Mouse (Mus musculus): Measurements from ENCODE around the gene Ptpra.
"Not testable (repeated sequence)": the region's sequence is repeated elsewhere in the genome, so short reads cannot be mapped to it uniquely, and the experiment has no call there.

The Ptpra gene

DNA sequence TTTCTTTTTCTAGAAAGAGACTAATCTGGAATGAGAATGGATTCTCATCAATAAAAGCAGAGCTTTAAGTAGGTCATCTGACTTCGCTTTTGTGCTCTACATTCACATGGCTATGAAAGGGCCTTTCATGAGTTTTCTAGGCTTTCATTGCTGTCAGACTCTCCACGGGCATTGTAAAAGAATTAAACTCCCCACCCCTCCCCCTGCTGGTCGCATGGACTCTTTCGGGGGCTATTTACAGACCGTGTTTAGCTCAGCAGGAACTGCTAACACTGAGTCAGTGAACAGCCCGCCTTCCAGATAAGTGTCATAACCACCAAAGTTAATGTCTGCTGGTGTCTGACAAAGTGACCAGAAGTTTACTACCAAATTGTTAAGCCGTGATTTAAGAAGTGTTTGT lies 41.5 kb downstream of the Ptpra start:
- DNase-seq = peak; percentile 50

DNA sequence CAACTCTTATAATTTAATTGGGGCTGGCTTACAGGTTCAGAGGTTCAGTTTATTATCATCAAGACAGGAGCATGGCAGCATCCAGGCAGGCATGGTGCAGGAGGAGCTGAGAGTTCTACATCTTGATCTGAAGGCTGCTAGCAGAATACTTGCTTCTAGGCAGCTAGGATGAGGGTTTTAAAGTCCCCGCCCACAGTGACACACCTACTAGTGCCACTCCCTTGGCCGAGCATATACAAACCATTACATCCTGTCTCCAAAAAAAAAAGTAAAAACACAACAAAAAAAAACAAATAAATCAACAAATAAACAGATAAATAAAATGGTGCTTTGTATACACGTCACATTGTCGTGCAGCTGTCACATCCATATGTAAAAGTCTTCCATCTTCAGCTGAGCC lies 45.0 kb downstream of the Ptpra start:
- DNase-seq = not testable (repeated sequence)

DNA sequence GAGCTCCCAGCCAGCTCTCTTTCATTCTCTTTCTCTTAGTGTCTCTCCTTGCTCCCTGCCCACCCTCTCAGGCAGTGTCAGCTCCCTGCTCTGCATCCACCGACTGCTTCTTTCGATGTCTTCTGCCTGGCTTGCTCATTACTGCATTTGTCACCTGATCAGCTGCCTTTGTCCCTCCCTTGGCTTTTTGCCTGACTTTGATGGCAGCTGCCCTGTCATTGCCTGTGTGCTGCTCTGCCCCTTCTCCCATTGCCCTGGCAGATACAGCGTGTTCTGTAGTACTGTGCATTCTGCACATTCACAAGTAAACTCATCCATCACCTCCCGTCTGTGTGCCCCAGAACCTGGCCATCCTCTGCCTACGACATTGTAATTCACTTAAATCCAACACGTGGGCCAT lies 46.0 kb downstream of the Ptpra start:
- peak; percentile 79 for DNase-seq

DNA sequence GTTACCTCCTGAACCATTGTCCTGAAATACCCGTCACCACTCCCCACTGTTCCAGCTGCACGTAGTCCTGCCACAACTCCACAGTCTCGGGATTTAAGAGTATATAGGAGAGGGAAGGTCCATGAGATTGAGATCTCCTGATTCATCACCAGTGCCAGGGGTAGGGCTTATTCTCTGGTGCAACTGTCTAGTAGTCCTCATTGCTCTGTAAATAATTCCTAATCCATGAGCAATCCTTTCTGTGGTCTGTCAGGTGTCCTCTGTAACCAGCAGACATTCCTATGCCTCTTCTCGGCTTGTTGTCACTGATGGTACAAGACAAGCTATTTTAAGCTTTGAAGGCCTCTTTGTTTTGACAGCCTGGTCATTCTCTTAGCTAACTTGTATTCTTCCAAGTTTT lies 46.9 kb downstream of the Ptpra start:
- DNase-seq = no peak

DNA sequence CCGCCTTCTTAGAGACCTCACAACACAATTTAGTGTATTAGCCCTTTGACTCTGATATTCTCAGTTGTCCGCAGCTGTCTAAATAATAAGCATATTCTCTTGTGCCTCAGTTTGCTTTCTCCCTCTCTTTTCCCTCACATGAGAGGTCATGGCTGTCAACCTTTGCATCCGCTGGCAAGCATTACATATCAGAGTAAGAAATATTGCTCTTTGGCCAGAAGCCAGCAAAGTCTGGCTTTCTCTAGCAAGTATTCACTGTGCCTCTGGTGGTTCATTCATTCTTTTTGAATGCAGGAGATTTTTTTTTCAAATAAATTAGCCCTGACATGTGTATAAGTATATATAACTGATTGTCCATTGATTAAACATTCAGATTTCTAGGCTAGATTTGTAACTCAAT lies 49.5 kb downstream of the Ptpra start:
- no peak for DNase-seq

DNA sequence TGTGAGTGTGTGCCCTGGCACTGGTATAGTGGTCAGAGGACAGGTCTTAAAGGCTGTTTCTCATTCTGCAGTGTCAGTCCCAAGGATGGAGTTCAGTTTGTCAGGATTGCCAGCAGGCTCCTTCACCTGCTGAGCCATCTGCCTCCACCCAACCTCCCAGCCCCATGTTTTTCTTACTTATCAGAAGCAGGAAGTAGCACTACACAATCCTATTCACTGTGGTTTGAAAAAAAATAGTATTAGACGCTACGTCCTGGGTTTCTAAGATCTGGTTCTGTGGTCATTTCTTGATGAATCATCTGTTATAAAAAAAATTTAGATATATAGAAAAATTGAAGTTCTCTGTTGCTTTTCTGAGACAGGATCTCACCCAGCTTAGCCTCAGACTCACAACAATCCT lies 51.5 kb downstream of the Ptpra start:
- DNase-seq = no peak

DNA sequence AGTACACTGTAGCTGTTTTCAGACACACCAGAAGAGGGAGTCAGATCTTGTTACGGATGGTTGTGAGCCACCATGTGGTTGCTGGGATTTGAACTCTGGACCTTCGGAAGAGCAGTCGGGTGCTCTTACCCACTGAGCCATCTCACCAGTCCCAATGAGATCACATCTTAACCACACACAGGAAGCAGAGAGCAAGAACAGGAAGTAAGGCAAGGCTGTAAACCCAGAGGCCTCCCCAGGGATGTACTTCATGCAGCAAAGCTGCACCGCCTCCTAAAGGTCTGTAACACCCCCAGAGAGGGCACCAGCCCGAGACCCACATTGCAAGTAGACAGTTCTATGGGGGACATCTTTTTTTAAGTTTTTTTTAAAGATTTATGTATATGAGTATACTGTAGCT lies 61.5 kb downstream of the Ptpra start:
- not testable (repeated sequence) for DNase-seq

DNA sequence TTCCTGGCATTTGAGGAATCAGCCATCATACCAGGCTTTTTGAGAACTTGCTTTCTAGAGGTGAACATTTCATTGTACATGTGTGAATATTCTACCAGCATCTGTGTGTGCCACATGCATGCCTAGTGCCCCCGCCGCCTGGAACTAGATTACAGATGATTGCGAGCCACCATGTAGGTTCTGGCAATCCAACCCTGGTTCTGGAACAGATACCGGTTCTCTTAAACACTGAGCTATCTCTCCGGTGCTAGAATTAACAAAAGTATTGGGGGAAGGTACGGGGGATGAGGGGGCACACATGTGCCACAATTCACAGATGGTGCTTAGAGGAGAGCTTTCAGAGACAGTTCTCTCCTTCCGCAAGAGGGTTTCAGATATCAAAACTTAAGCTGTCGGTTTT lies 63.8 kb downstream of the Ptpra start:
- DNase-seq = no peak

DNA sequence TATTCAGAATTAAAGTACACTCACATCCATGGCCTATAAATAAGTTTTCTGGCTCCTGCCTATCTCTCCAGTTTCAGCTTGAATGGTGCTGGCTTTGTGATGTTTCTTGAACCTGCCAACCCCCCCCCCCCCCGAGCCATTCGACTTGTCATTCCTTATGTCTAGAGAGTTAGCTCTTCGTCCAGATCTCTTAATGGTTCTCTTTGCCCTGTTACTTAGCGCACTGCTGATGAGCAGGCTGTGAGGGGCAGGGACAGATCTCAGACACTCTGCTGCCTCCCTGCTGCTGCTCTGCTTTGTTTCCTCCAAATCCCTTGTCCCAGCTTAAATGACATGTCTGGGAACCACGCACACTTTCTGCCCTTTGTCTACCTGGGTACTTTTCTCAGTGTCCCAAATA lies 65.7 kb downstream of the Ptpra start:
- no peak for DNase-seq

DNA sequence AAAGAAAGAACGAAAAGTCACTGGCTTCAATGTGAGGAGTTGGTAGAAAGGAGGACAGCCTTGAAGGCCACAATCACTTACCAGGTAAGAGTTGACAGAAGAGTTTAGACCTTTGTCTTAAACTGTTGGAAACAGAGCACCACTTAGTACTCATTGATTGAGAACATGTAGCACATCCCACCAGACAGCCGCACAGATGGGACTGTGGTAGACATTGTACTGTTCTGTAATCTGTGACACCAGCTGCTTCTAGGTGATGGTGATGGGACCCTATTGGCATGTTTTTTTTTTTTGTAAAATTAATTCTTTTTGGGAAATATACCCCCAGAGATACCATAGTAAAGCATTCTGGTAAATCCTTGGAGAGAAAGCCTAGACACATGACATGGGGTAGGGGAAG lies 71.8 kb downstream of the Ptpra start:
- no peak for DNase-seq

DNA sequence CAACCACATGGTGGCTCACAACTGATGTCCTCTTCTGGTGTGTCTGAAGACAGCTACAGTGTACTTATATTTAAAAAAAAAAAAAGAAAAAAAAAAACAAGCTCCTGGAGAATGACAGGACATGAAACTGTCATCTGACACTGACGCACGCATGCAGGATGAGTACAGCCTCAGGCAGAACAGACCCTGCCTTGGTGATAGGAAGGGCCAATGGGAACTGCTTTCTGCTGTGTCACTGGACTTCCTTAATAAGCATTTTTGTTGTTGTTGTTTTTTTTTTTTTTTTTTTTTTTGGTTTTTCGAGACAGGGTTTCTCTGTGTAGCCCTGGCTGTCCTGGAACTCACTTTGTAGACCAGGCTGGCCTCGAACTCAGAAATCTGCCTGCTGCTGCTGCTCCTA lies 75.4 kb downstream of the Ptpra start:
- not testable (repeated sequence) for DNase-seq

DNA sequence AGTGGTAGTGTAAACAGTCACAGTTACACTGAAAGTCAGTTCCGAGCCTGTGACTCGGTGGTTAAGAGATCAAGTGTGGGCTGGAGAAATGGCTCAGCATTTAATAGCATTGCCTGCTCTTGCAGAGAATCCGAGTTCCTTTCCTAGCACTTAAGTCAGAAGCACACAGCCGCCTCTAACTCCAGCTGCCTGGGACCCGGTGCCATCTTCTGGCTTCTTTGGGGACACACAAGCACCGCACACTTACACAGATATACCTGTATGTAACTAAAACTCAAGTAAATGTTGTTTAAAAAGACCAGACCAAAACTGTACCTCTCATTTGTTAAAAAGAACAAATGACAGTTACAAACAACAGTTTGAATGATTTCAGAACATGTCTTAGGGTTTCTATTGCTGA lies 78.4 kb downstream of the Ptpra start:
- DNase-seq = no peak

DNA sequence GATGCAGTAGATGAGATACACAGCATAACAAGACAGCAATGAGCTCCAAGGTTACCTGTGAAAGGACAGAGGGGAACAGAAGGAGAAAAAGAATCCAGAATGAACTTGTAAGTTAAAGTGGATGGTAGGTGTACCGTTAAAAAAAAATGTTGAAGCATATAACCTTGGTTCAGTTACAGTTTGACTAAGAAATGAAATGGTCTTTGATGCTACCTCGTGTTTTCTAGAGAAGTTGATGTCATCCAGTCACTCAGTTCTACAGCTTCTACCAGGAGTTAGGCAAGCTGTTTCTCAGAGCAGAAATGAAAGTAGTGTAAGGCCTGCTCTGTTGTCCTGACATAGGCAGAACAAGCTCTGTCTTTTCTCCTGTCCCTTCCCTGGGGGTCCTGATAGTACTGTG lies 79.2 kb downstream of the Ptpra start:
- DNase-seq = no peak

DNA sequence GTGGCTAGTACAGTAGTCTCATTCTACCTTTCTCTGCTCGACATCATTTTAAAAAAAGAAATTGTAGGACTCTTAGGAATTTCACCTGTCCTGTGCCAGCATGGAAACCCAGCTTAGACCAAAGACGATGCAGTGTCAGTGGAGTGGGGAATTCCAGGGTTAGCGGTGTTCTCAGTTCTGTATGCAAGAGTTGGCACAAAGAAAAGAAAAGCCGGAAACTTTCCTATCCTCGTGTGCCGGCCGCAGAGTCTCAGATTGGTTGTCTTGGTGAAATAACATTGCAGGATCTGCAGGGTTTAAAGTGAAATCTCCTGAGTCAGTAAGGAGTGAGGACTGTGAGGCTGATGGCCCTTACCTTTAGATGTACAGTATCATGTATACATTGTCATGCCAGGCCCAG lies 79.8 kb downstream of the Ptpra start:
- DNase-seq = no peak

DNA sequence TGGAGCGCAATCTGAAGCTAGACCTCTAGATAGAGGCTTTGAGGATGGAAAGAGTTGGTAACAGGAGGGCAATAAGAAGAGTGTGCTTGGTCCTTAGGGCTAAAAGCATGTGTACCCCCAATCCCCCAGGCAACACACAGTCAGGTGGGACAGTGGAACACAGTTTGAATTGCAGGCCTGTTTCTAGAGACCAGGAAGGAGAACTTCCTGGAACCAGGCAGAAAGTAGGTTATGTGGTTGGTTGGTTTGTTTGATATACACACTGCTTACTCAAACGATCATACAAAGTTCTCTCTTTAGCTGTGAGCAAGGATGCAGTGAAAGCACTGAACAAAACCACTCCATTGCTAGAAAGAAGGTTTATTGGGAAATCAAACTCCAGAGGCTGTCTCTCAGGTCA lies 82.1 kb downstream of the Ptpra start:
- DNase-seq = no peak

DNA sequence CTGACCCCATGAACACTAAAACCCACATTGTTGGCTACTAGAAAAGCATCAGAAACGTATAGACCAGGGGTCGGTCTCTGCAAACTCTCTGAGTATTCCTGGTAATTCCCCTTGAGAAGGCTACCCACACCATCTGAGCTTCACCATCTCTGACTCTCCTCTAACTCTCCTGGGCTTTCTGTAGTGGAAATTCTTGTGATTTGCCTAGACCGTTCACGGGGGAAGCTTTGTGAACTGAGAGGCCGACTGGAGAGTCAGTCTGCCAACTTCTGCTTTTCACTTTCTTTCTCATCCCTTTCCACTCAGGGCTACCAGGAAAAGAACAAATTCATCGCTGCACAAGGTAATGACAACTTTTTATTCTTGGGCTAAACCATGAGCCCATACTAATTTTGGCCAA lies 84.9 kb downstream of the Ptpra start:
- DNase-seq = no peak

DNA sequence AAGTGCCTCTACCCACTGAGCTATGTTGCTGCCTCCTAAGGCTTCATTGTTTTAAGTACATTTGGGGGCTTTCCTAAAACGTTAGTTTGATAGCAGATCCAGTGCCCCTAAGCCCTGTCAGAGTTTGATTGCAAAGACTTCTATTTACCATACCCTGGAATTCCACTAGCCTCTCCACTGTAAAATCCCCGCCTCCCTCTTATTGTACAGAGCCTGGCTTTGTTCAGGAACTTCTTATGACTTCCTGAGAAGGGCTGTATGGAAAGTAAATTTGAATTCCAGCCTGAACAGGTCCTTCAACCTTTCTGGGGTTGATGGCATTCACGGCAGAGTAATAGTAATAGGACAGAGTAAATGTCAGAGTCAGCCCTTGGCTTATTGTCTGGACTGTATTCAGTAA lies 86.8 kb downstream of the Ptpra start:
- no peak for DNase-seq

DNA sequence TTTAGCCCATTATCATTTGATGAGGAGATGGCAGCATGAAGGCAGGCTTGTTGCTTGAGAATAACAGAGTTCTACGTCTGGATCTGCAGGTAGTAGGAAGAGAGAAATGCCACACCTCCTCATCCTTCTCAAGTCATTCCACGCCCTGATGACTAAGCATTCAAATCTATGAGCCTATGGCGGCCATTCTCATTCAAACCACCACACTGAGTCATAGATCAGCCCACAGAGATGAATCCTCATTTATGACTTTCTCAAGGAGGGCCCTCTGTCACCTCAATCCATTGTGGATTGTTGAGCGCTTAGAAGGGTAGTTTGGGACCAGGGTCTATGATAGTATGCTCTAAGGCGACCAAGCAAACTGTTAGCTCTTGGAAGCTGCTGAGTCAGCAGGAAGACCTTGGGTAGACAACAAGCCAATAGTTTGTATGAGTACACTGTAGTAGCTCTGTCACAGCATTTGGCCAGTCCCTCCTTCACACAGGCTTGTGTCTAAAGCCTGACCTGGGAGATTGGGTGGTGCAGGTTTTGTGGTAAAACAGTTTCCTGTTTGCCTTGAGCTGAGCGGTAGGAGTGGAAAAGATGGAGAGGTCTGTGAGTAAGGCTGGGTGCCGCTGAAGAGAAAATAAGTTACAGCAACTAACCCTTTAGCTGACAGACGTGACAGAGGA lies 88.9 kb downstream of the Ptpra start:
- DNase-seq = no peak

DNA sequence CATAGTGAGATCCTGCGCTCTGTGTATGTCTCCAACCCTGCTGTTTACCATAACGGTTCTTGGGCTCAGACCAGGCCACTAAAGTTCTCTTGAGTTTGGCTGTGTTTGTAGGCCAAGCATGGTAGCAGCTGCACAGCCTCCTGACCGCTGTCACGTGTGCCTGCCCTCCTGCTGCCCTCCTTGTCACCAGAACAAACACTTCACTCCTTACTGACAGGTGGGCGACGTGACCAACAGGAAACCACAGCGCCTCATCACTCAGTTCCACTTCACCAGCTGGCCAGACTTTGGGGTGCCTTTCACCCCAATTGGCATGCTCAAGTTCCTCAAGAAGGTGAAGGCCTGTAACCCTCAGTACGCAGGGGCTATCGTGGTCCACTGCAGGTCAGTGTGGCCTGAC lies 90.2 kb downstream of the Ptpra start:
- DNase-seq = no peak

DNA sequence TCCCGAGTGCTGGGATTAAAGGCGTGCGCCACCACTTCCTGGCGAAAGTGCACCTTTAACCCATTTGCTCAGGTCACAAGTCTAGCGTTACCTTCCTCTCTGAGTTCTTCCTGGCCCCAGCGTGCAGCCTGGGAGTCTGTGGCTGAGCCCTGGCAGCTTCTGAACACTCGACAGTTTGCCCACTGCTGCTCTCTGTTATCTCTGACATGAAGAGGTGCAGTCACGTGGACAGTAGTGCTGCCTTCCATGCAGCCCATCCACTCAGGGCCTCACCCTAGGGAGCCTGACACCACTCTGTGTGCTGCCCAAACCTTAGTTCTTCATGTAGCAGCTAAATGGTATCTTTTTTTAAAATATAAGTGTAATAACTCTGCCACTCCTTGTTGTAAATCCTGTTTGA lies 96.9 kb downstream of the Ptpra start:
- DNase-seq = no peak

DNA sequence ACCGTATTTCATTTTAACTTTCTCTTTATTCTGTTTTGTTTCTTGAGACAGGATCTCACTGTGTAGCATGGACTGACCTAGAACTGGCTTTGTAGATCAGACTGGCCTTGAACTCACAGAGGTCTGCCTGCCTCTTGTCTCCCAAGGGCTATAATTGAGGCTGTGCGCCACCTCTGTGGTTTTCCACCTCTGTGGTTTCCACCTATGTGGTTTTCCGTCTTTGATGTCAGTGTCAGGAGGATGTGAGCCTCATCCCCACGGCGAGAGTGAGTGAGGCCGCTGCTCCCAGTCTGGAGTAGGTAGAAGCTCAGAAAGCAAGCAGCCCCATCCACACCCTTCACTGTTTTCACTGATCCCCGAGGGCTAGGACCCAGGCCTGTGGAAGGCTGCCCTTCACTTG lies 104.8 kb downstream of the Ptpra start:
- no peak for DNase-seq

DNA sequence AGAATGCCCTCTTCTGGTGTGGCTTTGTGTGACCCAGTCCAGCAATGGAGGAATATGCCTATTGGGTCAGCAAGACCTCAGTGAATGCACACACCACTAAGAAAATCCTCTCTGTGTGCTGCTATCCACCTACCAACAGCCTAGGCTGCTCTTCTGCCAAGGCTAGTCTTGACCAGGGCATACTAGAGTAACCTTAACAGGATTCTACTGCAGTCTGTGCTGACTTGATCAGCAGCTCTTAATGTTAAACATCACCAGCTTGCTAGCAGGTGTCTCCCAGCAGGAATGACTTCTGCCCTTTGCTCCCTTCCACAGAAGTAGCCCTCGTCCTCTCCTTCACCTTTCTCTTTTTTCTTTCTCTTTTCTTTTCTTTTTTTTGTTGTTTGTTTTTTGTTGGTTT lies 106.2 kb downstream of the Ptpra start:
- no peak for DNase-seq

DNA sequence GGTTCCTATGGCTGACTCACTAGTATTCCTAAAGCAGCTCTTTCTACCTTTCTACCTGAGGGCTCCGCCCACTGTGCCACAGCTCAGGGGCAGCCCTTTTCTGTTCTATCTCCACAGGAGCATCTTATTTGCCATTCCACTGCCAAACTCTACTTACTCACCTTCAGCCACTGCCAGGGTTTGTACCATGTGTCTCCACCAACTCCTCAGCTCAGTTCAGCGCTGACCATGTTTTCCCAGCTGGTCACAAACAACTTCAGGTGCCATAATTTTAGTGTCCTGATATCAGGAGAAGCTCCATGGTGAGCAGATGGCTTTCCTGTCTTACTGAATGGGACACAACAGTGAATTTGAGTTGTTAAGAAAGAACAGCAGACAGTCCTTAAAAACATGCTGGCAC lies 107.4 kb downstream of the Ptpra start:
- peak; percentile 52 for DNase-seq

DNA sequence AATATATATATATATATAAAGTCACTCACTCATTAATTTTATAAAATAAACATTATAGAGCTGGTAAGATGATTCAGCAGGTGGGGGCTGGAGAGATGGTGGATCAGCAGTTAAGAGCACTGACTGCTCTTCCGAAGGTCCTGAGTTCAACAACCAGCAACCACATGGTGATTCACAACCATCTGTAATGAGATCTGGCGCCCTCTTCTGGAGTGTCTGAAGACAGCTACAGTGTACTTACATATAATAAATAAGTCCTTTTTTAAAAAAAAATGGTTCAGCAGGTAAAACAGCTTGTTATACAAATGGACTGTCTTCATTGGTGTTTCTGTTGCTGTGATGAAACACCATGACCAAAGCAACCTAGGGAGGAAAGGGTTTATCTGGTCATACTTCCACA lies 107.9 kb downstream of the Ptpra start:
- DNase-seq = no peak

DNA sequence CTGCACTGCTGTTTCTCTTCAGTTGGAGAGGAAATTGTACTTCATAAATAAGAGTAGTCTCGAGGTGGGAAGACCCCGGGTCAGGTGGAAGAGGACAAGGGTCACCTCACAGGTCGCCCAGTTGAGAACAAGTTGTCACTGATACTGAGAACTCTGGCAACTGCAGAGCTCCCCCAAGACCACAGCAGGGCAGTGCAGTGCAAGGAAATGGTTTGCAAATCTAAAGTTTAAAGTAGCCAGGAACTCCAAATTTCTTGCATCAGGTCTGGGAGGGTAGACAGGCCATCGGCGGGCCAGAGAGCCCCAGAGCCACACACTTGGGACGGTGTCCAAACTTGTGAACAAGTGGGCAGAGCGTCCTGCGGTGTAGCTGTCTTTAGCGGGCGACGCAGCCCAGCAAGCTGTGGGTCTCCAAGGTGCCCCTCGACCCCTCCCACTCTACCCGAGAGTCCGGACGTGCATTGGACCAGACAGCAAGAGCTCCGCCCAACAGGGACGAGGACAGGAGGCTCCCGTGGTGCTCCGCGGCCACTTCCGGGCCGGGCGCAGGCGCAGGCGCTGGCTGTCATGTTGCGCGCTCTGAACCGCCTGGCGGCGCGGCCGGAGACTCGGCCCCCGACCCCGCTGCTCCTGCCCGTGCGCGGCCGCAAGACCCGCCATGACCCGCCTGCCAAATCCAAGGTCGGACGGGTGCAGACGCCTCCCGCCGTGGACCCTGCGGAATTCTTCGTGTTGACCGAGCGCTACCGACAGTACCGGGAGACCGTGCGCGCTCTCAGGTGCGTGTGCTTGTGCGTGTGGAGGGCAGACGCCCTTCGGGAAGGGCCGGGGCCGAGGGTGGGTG lies 113.4 kb downstream of the Ptpra start, which contains the start of gene Mrps26:
Mrps26 (plus strand) TSS at position 531 of the 844 bp plus-strand sequence.
- peak; percentile 95 for DNase-seq

Measured in cerebellum, adult 9-11 months (tissue).